Comparison of ENCODE assay signal across 19 mouse cellular contexts in genomic region chr11:115084595-115084994, GRCm38 (mm10). TPM values are rescaled to one million over a fixed set of nuclear protein-coding genes. Genes with fewer than 3 reads are reported as not detected.
DNase-seq lines count a peak whose midpoint lies in the region; ATAC-seq and TF ChIP-seq lines count a peak whose summit lies in the region.
"Had no signal": no experiment of that assay in that cellular context is flagged by ENCODE, and none has a peak within 500 bp of the region (broad histone marks: within the 10 kb centered on the region; RNA-seq: fewer than 3 reads in every experiment).

No protein-coding gene starts in this region.

- H3K36me3 ChIP-seq in heart, embryonic 11.5 days (ENCODE audit: control insufficient read depth, insufficient read depth, low read length): no peaks in the 10 kb centered on the region
- no peaks in the 10 kb centered on the region for H3K36me3 ChIP-seq in MEL (ENCODE audit: control insufficient read depth in 1 of 2, insufficient read depth in 2 of 2, low read length in 2 of 2)
- H3K36me3 ChIP-seq in midbrain, embryonic 12.5 days: no peaks in the 10 kb centered on the region
- H3K36me3 ChIP-seq: embryonic facial prominence, embryonic 15.5 days; forebrain, embryonic 15.5 days; limb, embryonic 13.5 days; liver, embryonic 15.5 days; stomach, embryonic 15.5 days had no signal

- no peak for TF ChIP-seq POLR2A in MEL (IDR thresholded peaks at IDR 0.05; ENCODE audit: control insufficient read depth in 1 of 2, insufficient read depth in 1 of 2, low read depth in 1 of 2, low read length in 2 of 2, poor library complexity in 1 of 2)

- H3K27me3 ChIP-seq in heart, embryonic 11.5 days (ENCODE audit: control insufficient read depth, insufficient read depth, low read length): peaks cover 23% of the 10 kb centered on the region
- H3K27me3 ChIP-seq in MEL (ENCODE audit: control insufficient read depth in 1 of 2, insufficient read depth in 2 of 2, low read length in 2 of 2): peaks cover 0 to 3% of the 10 kb centered on the region in 2 experiments; a peak in 1 of 4 replicates
- peaks cover 40% of the 10 kb centered on the region for H3K27me3 ChIP-seq in midbrain, embryonic 12.5 days
- H3K27me3 ChIP-seq: forebrain, embryonic 15.5 days had no signal

- no peak for TF ChIP-seq CTCF in MEL (IDR thresholded peaks at IDR 0.05 in 2 of 3, conservative IDR thresholded peaks at IDR 0.05 in 1 of 3; ENCODE audit: control insufficient read depth in 1 of 3, insufficient read depth in 1 of 3, low read depth in 2 of 3, low read length in 3 of 3, poor library complexity in 1 of 3, severe bottlenecking in 1 of 3)

- H3K4me3 ChIP-seq in heart, embryonic 11.5 days (ENCODE audit: low read depth, low read length): no peak overlapping the region
- no peak overlapping the region for H3K4me3 ChIP-seq in MEL (ENCODE audit: control insufficient read depth in 1 of 2, insufficient read depth in 1 of 2, low read depth in 2 of 2, low read length in 2 of 2)
- H3K4me3 ChIP-seq in midbrain, embryonic 12.5 days: no peak overlapping the region
- H3K4me3 ChIP-seq: embryonic facial prominence, embryonic 15.5 days; forebrain, embryonic 15.5 days; limb, embryonic 13.5 days; liver, embryonic 15.5 days; megakaryocyte, embryonic 14.5 days; stomach, embryonic 15.5 days had no signal

- TF ChIP-seq EP300 in MEL (IDR thresholded peaks at IDR 0.05; ENCODE audit: low read depth in 1 of 2, low read length in 2 of 2): no peak

- WGBS in heart, embryonic 11.5 days (ENCODE audit: insufficient replicate concordance): 40% methylated on average over 12 of the region's 12 CpGs
- 20% methylated on average over 12 of the region's 12 CpGs for WGBS in midbrain, embryonic 12.5 days

- DNase-seq in heart, adult 11 months: peak; percentile 82
- no peak for DNase-seq in MEL (ENCODE audit: low read depth, low spot score)
- DNase-seq in ZHBTc4 (ENCODE audit: low read depth, low spot score): peak; percentile 37
- no peak for DNase-seq in T-cell, adult 2 months (ENCODE audit: low spot score)
- DNase-seq in heart, postnatal 25 days (ENCODE audit: low spot score): no peak
- DNase-seq: adrenal gland, adult 8-10 months; heart, postnatal 10 days; lung, postnatal 10 days; thymus, postnatal 25 days had no signal

- no peak overlapping the region for H3K9ac ChIP-seq in heart, embryonic 11.5 days (ENCODE audit: low read depth, low read length)
- no peak overlapping the region for H3K9ac ChIP-seq in MEL (ENCODE audit: control insufficient read depth, low read depth, low read length, poor library complexity, severe bottlenecking)
- H3K9ac ChIP-seq in midbrain, embryonic 12.5 days (replicated peaks): no peak overlapping the region
- H3K9ac ChIP-seq: embryonic facial prominence, embryonic 15.5 days; forebrain, embryonic 15.5 days; limb, embryonic 13.5 days; liver, embryonic 15.5 days; stomach, embryonic 15.5 days had no signal

- intact Hi-C loops in heart, postnatal 25 days (cut with DNase I): loop anchor here (5.0 kb wide), 2 partner anchors 98 to 188 kb away; no protein-coding TSS in a partner anchor

- no peak for TF ChIP-seq RAD21 in MEL (IDR thresholded peaks at IDR 0.05; ENCODE audit: low read depth, low read length)

- no peak overlapping the region for H3K4me2 ChIP-seq in heart, embryonic 11.5 days
- no peak overlapping the region for H3K4me2 ChIP-seq in midbrain, embryonic 12.5 days (replicated peaks)
- H3K4me2 ChIP-seq: embryonic facial prominence, embryonic 15.5 days; forebrain, embryonic 15.5 days; limb, embryonic 13.5 days; liver, embryonic 15.5 days; stomach, embryonic 15.5 days had no signal

- no peaks in the 10 kb centered on the region for H3K79me2 ChIP-seq in MEL (ENCODE audit: control insufficient read depth, insufficient read depth, low read length, poor library complexity)

- H3K9me3 ChIP-seq in heart, embryonic 11.5 days (replicated peaks; ENCODE audit: control insufficient read depth, low read length): no peaks in the 10 kb centered on the region
- no peaks in the 10 kb centered on the region for H3K9me3 ChIP-seq in MEL (replicated peaks; ENCODE audit: insufficient read depth, low read length)
- no peaks in the 10 kb centered on the region for H3K9me3 ChIP-seq in midbrain, embryonic 12.5 days
- H3K9me3 ChIP-seq: embryonic facial prominence, embryonic 15.5 days; forebrain, embryonic 15.5 days; limb, embryonic 13.5 days; liver, embryonic 15.5 days; stomach, embryonic 15.5 days had no signal

- H3K4me1 ChIP-seq in heart, embryonic 11.5 days (ENCODE audit: control insufficient read depth, insufficient read depth, low read length): no peaks in the 10 kb centered on the region
- peaks cover 3% of the 10 kb centered on the region in 2 experiments; a peak in 1 of 4 replicates for H3K4me1 ChIP-seq in MEL (ENCODE audit: control insufficient read depth in 1 of 2, insufficient read depth in 2 of 2, low read length in 2 of 2)
- peaks cover 23% of the 10 kb centered on the region for H3K4me1 ChIP-seq in midbrain, embryonic 12.5 days
- H3K4me1 ChIP-seq: embryonic facial prominence, embryonic 15.5 days; liver, embryonic 15.5 days; stomach, embryonic 15.5 days had no signal

- no peak for ATAC-seq in heart, embryonic 11.5 days (replicated peaks; ENCODE audit: insufficient number of reproducible peaks, low FRiP score, low TSS enrichment)
- ATAC-seq in midbrain, embryonic 12.5 days (ENCODE audit: low FRiP score, low read depth): peak; percentile 12; the same call in 1 of the 2 replicates
- ATAC-seq: forebrain, embryonic 15.5 days; inflammation-experienced regulatory T-cells, adult 6 months had no signal

- no peak overlapping the region for H3K27ac ChIP-seq in heart, embryonic 11.5 days (ENCODE audit: low read depth, low read length)
- no peak overlapping the region for H3K27ac ChIP-seq in MEL (ENCODE audit: control insufficient read depth, low read depth, low read length)
- no peak overlapping the region for H3K27ac ChIP-seq in midbrain, embryonic 12.5 days (replicated peaks)
- H3K27ac ChIP-seq: embryonic facial prominence, embryonic 15.5 days; forebrain, embryonic 15.5 days; limb, embryonic 13.5 days; liver, embryonic 15.5 days; stomach, embryonic 15.5 days had no signal

TF ChIP-seq in MEL, 35 proteins besides CTCF, POLR2A, EP300 and RAD21:
- no peak for TF ChIP-seq MXI1 (IDR thresholded peaks at IDR 0.05; ENCODE audit: low read depth, low read length)
- TF ChIP-seq TAL1 (IDR thresholded peaks at IDR 0.05; ENCODE audit: low read length): no peak
- peak; percentile 69 for TF ChIP-seq USF1 (IDR thresholded peaks at IDR 0.05; ENCODE audit: low read depth, low read length)

RNA-seq across cellular contexts. Expression of gene Rab37, which starts 6.6 kb away (rescaled TPM):
- 1.3 and 2.9 TPM in 2 replicates for polyA plus RNA-seq in heart, embryonic 11.5 days (2014; fragmentation: Nextera tagmentation; extraction: Ambion mirVana)
- 17.2 and 20.6 TPM in 2 replicates for total RNA-seq in MEL (2012; rRNA removed)
- 10 to 100 TPM in 1 of 2 experiments, not detected in 1; 14.6 TPM for polyA plus RNA-seq in MEL (2012; ENCODE audit: insufficient read depth in 1 of 2, insufficient read length in 2 of 2, low read depth in 1 of 2, low replicate concordance in 2 of 2, missing spikeins in 1 of 2)
- polyA plus RNA-seq in midbrain, embryonic 12.5 days (2016; fragmentation: Nextera tagmentation; extraction: Ambion mirVana): 1.5 TPM in 2 replicates
- under 1 TPM; 0.67 to 0.75 TPM for total RNA-seq in heart, postnatal 25 days (2021)

RNA-seq across cellular contexts. Expression of gene Cd300e, which starts 22.6 kb away (rescaled TPM):
- polyA plus RNA-seq in heart, embryonic 11.5 days (2014; fragmentation: Nextera tagmentation; extraction: Ambion mirVana): not detected in 2 replicates
- total RNA-seq in MEL (2012; rRNA removed): not detected in 2 replicates
- polyA plus RNA-seq in MEL (2012; ENCODE audit: insufficient read depth in 1 of 2, insufficient read length in 2 of 2, low read depth in 1 of 2, low replicate concordance in 2 of 2, missing spikeins in 1 of 2): not detected
- not detected in 2 replicates for polyA plus RNA-seq in midbrain, embryonic 12.5 days (2016; fragmentation: Nextera tagmentation; extraction: Ambion mirVana)
- under 1 TPM; 0.28 to 0.42 TPM for total RNA-seq in heart, postnatal 25 days (2021)
- polyA plus RNA-seq: forebrain, embryonic 15.5 days; kidney, embryonic 16.5 days had no signal

RNA-seq across cellular contexts. Expression of gene Cd300ld3, which starts 36.4 kb away (rescaled TPM):
- polyA plus RNA-seq in heart, embryonic 11.5 days (2014; fragmentation: Nextera tagmentation; extraction: Ambion mirVana): not detected in 2 replicates
- not detected in 2 replicates for total RNA-seq in MEL (2012; rRNA removed)
- not detected for polyA plus RNA-seq in MEL (2012; ENCODE audit: insufficient read depth in 1 of 2, insufficient read length in 2 of 2, low read depth in 1 of 2, low replicate concordance in 2 of 2, missing spikeins in 1 of 2)
- polyA plus RNA-seq in midbrain, embryonic 12.5 days (2016; fragmentation: Nextera tagmentation; extraction: Ambion mirVana): not detected in 2 replicates
- total RNA-seq in heart, postnatal 25 days (2021): 1 to 10 TPM; 9.0 to 9.7 TPM
- polyA plus RNA-seq: embryonic facial prominence, embryonic 15.5 days; forebrain, embryonic 15.5 days; inflammation-experienced regulatory T-cells, adult 6 months; kidney, embryonic 16.5 days; limb, embryonic 13.5 days; liver, embryonic 15.5 days; stomach, embryonic 15.5 days had no signal

RNA-seq across cellular contexts. Expression of gene Cd300ld5, which starts 47.0 kb away (rescaled TPM):
- not detected in 2 replicates for polyA plus RNA-seq in heart, embryonic 11.5 days (2014; fragmentation: Nextera tagmentation; extraction: Ambion mirVana)
- total RNA-seq in MEL (2012; rRNA removed): not detected in 2 replicates
- not detected for polyA plus RNA-seq in MEL (2012; ENCODE audit: insufficient read depth in 1 of 2, insufficient read length in 2 of 2, low read depth in 1 of 2, low replicate concordance in 2 of 2, missing spikeins in 1 of 2)
- polyA plus RNA-seq in midbrain, embryonic 12.5 days (2016; fragmentation: Nextera tagmentation; extraction: Ambion mirVana): not detected in 2 replicates
- total RNA-seq in heart, postnatal 25 days (2021): 1 to 10 TPM; 1.2 to 1.9 TPM
- polyA plus RNA-seq: embryonic facial prominence, embryonic 15.5 days; forebrain, embryonic 15.5 days; inflammation-experienced regulatory T-cells, adult 6 months; kidney, embryonic 16.5 days; limb, embryonic 13.5 days; liver, embryonic 15.5 days; stomach, embryonic 15.5 days had no signal

RNA-seq across cellular contexts. Expression of gene Cd300lf, which starts 49.2 kb away (rescaled TPM):
- polyA plus RNA-seq in heart, embryonic 11.5 days (2014; fragmentation: Nextera tagmentation; extraction: Ambion mirVana): 0.19 and 0.20 TPM in 2 replicates
- 0.12 and 0.26 TPM in 2 replicates for total RNA-seq in MEL (2012; rRNA removed)
- under 1 TPM in 1 of 2 experiments, not detected in 1; 0.46 TPM for polyA plus RNA-seq in MEL (2012; ENCODE audit: insufficient read depth in 1 of 2, insufficient read length in 2 of 2, low read depth in 1 of 2, low replicate concordance in 2 of 2, missing spikeins in 1 of 2)
- polyA plus RNA-seq in midbrain, embryonic 12.5 days (2016; fragmentation: Nextera tagmentation; extraction: Ambion mirVana): 0.15 and 0.24 TPM in 2 replicates
- under 1 TPM in 1 of 2 experiments, not detected in 1; 0.28 TPM for total RNA-seq in heart, postnatal 25 days (2021)
- polyA plus RNA-seq: forebrain, embryonic 15.5 days had no signal

Comparison
In these comparisons a context has a peak if more than half of its experiments do, and no peak if none do; other contexts are left out.
1. DNase-seq: peak in heart, adult 11 months (single experiment) and ZHBTc4 (single experiment); none in MEL (single experiment), T-cell, adult 2 months (single experiment) and heart, postnatal 25 days (single experiment).